Mouse (Mus musculus) cerebellum, adult 2 months (tissue): ENCODE data around the gene Mad1l1.

Source experiments
- CTCF ChIP-seq: fragments of 200-500 bp; IDR thresholded peaks from 2 replicates; pipeline ENCODE4 v1.5.1; 2011; ENCODE audit warnings: low read depth, mild to moderate bottlenecking, control low read depth, low read length, moderate library complexity, borderline replicate concordance; ENCODE audit not compliant: insufficient read depth
- POLR2A ChIP-seq: fragments of 200-500 bp; IDR thresholded peaks from 2 replicates; pipeline ENCODE4 v1.6.1; 2011; ENCODE audit warnings: low read length, control low read depth, borderline replicate concordance; ENCODE audit not compliant: insufficient read depth

- no peak for TF ChIP-seq CTCF
- no peak for TF ChIP-seq POLR2A
These were observed 336.1 kb downstream of the Mad1l1 start for GRCm38 (mm10) chr5:139985073-139985746.
